Mouse (Mus musculus): Measurements from ENCODE around the gene Hsd17b7. TPM values are rescaled to one million over a fixed set of nuclear protein-coding genes. Genes with fewer than 3 reads are reported as not detected.
"Not testable (repeated sequence)": the region's sequence is repeated elsewhere in the genome, so short reads cannot be mapped to it uniquely, and the experiment has no call there.

The Hsd17b7 gene
- total and polyA plus RNA-seq, 3 experiments = 4.8 to 5.7 TPM; not detected in 1

DNA sequence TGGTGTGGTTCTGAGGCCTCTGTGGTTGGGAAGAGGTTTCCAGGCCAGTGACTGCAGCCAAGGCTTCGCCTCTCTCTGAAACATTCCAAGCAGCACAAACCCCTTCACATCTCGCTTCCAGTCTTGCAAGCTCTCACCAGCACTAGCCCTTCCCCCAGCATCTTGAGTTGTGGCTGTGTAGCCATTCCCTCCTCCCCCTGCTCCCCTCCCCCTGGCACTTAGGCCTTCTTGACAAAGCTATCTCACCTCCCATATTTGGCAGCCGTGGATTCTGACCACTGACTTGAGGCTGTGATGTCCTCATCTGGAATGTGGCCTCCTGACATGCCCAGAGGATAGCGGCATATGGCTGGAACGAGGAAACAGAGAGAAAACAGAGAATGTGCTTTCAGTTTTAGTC, 37.5 kb upstream of the Hsd17b7 start:
- Histone ChIP-seq H3K4me1 (ENCODE audit: control insufficient read depth in 1 of 2, insufficient read depth in 2 of 2, low read length in 2 of 2) (no peaks in the 10 kb centered on the region), H3K9ac (ENCODE audit: control insufficient read depth, low read depth, low read length, poor library complexity, severe bottlenecking) (no peak overlapping the region), H3K27ac (ENCODE audit: control insufficient read depth, low read depth, low read length) (no peak overlapping the region), H3K79me2 (ENCODE audit: control insufficient read depth, insufficient read depth, low read length, poor library complexity) (no peaks in the 10 kb centered on the region), H3K9me3 (replicated peaks; ENCODE audit: insufficient read depth, low read length) (no peaks in the 10 kb centered on the region), H3K27me3 (ENCODE audit: control insufficient read depth in 1 of 2, insufficient read depth in 2 of 2, low read length in 2 of 2) (no peaks in the 10 kb centered on the region), H3K4me3 (ENCODE audit: control insufficient read depth in 1 of 2, insufficient read depth in 1 of 2, low read depth in 2 of 2, low read length in 2 of 2) (no peak overlapping the region), H3K36me3 (ENCODE audit: control insufficient read depth in 1 of 2, insufficient read depth in 2 of 2, low read length in 2 of 2) (no peaks in the 10 kb centered on the region)
- TF ChIP-seq USF1 (IDR thresholded peaks at IDR 0.05; ENCODE audit: low read depth, low read length) (no peak), UBTF (IDR thresholded peaks at IDR 0.05; ENCODE audit: borderline replicate concordance, insufficient read depth, low read depth, low read length) (no peak), NELFE (IDR thresholded peaks at IDR 0.05; ENCODE audit: low read depth, low read length) (no peak), ELF1 (IDR thresholded peaks at IDR 0.05; ENCODE audit: low read depth, low read length) (no peak), TAL1 (IDR thresholded peaks at IDR 0.05; ENCODE audit: low read length) (no peak)
- DNase-seq (ENCODE audit: low read depth, low spot score) = no peak

DNA sequence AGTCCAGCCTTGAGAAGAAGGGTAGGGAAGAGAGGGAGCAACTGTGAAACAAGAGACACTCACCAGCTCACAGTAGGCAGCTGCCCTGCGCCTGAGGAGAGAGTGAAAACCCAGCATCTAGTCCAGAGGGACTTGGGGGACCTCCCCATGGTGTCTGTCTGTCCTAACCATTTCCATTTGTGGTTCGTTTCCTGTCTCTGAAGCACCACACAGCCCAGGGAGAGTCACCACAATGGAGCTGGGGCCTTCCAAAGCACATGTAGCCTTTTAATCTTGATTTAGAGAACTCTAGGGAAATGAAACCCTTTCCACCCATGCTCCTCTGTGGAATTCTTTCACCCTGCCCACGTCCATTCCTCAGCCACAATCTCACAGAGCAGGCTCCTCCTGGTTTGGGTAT, 36.3 kb upstream of the Hsd17b7 start:
- Histone ChIP-seq H3K27ac (ENCODE audit: control insufficient read depth, low read depth, low read length) (no peak overlapping the region), H3K36me3 (ENCODE audit: control insufficient read depth in 1 of 2, insufficient read depth in 2 of 2, low read length in 2 of 2) (no peaks in the 10 kb centered on the region), H3K9me3 (replicated peaks; ENCODE audit: insufficient read depth, low read length) (no peaks in the 10 kb centered on the region), H3K4me1 (ENCODE audit: control insufficient read depth in 1 of 2, insufficient read depth in 2 of 2, low read length in 2 of 2) (no peaks in the 10 kb centered on the region), H3K4me3 (ENCODE audit: control insufficient read depth in 1 of 2, insufficient read depth in 1 of 2, low read depth in 2 of 2, low read length in 2 of 2) (no peak overlapping the region), H3K27me3 (ENCODE audit: control insufficient read depth in 1 of 2, insufficient read depth in 2 of 2, low read length in 2 of 2) (no peaks in the 10 kb centered on the region), H3K79me2 (ENCODE audit: control insufficient read depth, insufficient read depth, low read length, poor library complexity) (no peaks in the 10 kb centered on the region), H3K9ac (ENCODE audit: control insufficient read depth, low read depth, low read length, poor library complexity, severe bottlenecking) (no peak overlapping the region)
- DNase-seq (ENCODE audit: low read depth, low spot score) = no peak
- TF ChIP-seq NELFE (IDR thresholded peaks at IDR 0.05; ENCODE audit: low read depth, low read length) = no peak
- TF ChIP-seq ZC3H11A (IDR thresholded peaks at IDR 0.05; ENCODE audit: low read depth, low read length) = no peak
- TF ChIP-seq TBP (IDR thresholded peaks at IDR 0.05; ENCODE audit: low read depth, low read length) = no peak
- no peak for TF ChIP-seq ELF1 (IDR thresholded peaks at IDR 0.05; ENCODE audit: low read depth, low read length)
- TF ChIP-seq GABPA (IDR thresholded peaks at IDR 0.05; ENCODE audit: low read depth, low read length) = no peak
- no peak for TF ChIP-seq TCF12 (IDR thresholded peaks at IDR 0.05; ENCODE audit: low read depth, low read length)
- TF ChIP-seq ZMIZ1 (IDR thresholded peaks at IDR 0.05; ENCODE audit: low read depth, low read length) = no peak

DNA sequence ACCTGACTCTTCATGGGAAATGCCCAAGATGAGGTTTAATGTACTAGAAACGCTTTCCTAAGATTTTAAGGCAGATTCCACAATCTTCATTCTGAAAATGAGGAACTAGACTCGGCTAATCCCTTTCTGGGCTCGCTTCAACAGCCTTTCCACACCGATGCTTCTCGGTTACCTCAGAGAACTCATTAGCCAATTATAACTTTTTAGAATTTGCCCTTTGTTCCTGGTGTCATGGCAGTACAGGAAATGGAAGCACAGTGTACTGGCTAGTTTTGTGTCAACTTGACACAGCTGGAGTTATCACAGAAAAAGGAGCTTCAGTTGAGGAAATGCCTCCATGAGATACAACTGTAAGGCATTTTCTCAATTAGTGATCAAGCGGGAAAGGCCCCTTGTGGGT, 24.9 kb upstream of the Hsd17b7 start:
- not testable (repeated sequence) for H3K9me3 ChIP-seq (replicated peaks; ENCODE audit: insufficient read depth, low read length); H3K4me3 ChIP-seq (ENCODE audit: control insufficient read depth in 1 of 2, insufficient read depth in 1 of 2, low read depth in 2 of 2, low read length in 2 of 2); DNase-seq (ENCODE audit: low read depth, low spot score); H3K27me3 ChIP-seq (ENCODE audit: control insufficient read depth in 1 of 2, insufficient read depth in 2 of 2, low read length in 2 of 2); H3K27ac ChIP-seq (ENCODE audit: control insufficient read depth, low read depth, low read length); H3K4me1 ChIP-seq (ENCODE audit: control insufficient read depth in 1 of 2, insufficient read depth in 2 of 2, low read length in 2 of 2); H3K36me3 ChIP-seq (ENCODE audit: control insufficient read depth in 1 of 2, insufficient read depth in 2 of 2, low read length in 2 of 2); H3K9ac ChIP-seq (ENCODE audit: control insufficient read depth, low read depth, low read length, poor library complexity, severe bottlenecking); H3K79me2 ChIP-seq (ENCODE audit: control insufficient read depth, insufficient read depth, low read length, poor library complexity)

All from MEL (cell line).